Mouse (Mus musculus): ENCODE results near the gene Nudt7.

DNA sequence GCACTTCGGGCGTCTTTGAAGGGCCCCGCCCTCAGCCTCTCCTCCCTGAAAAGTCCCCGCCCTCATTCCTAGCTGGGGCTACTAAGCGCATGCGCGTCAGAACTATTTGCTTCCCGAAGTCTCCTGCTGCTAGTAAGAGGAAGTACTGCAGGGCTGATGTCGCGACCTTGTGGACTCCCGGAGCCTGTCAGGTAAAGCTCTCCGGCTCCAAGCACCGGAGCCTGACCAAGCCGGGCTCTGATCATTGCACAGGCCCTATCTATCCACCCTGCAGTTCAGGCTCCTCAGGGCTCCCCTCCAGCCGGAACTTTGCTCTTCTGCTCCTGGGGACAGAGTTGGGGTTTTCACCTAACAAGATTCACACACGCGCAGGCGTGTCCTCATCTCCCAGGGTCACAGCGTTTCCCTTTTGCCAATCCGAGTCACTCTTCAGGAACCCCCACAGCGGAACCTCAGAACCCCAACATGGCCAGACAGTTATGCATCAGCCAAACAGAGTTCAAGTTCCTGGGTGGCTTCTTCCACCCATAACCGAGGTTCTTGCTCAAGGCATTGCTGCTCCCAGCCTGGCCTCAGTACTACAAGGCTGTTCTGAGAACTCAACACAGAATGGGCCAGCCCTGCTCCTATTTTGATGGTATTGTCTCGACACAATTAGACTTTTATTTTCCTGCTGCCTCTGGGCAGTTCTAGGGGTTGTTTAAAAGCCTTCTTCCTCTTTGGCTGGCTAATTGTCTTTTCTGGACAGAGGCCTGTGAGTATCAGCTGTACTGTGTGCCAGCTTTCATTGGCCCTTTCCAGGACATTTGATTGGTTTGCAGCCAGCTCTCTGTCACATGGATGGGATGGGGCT, at the start of gene Nudt7:
- TF ChIP-seq CTCF (conservative IDR thresholded peaks at IDR 0.05 in 1 of 2, IDR thresholded peaks at IDR 0.05 in 1 of 2; ENCODE audit: low read depth in 2 of 2, low read length in 2 of 2) (no peak), NRF1 (IDR thresholded peaks at IDR 0.05; ENCODE audit: low read depth, low read length) (peak; percentile 94)

Measured in CH12.LX (cell line).